Mouse (Mus musculus): Measurements from ENCODE around the gene Ppp1r7. TPM values are rescaled to one million over a fixed set of nuclear protein-coding genes. Genes with fewer than 3 reads are reported as not detected.

Gene Ppp1r7
- polyA plus RNA-seq, 1 experiment = not detected

GRCm38 (mm10) chr1:93387198-93387597 is 44.5 kb downstream of the Ppp1r7 start:
- H3K27ac ChIP-seq (ENCODE audit: insufficient read depth, low read depth, low read length) = no peak overlapping the region
- TF ChIP-seq POLR2A (IDR thresholded peaks at IDR 0.05; ENCODE audit: insufficient read depth, low read depth, low read length) (no peak), CTCF (IDR thresholded peaks at IDR 0.05; ENCODE audit: insufficient read depth, low read depth, low read length) (no peak)
- 76% methylated on average over 2 of the region's 2 CpGs for WGBS
- H3K4me1 ChIP-seq (ENCODE audit: control insufficient read depth, insufficient read depth, low read length) = no peaks in the 10 kb centered on the region
- no peak overlapping the region for H3K4me3 ChIP-seq (ENCODE audit: insufficient read depth, low read depth, low read length)

- Histone ChIP-seq H3K27ac (ENCODE audit: insufficient read depth, low read depth, low read length) (no peak overlapping the region), H3K4me1 (ENCODE audit: control insufficient read depth, insufficient read depth, low read length) (no peaks in the 10 kb centered on the region), H3K4me3 (ENCODE audit: insufficient read depth, low read depth, low read length) (no peak overlapping the region)
- 75% methylated on average over 2 of the region's 2 CpGs for WGBS
- TF ChIP-seq POLR2A (IDR thresholded peaks at IDR 0.05; ENCODE audit: insufficient read depth, low read depth, low read length) = no peak
- no peak for TF ChIP-seq CTCF (IDR thresholded peaks at IDR 0.05; ENCODE audit: insufficient read depth, low read depth, low read length)
These were observed 46.3 kb downstream of the Ppp1r7 start for GRCm38 (mm10) chr1:93388906-93389305.

- Histone ChIP-seq H3K27ac (ENCODE audit: insufficient read depth, low read depth, low read length) (no peak overlapping the region), H3K4me1 (ENCODE audit: control insufficient read depth, insufficient read depth, low read length) (peaks cover 9% of the 10 kb centered on the region), H3K4me3 (ENCODE audit: insufficient read depth, low read depth, low read length) (peak overlapping the region; percentile 19; the same call in 1 of the 2 replicates)
- 27% methylated on average over 38 of the region's 38 CpGs for WGBS
- TF ChIP-seq CTCF (IDR thresholded peaks at IDR 0.05; ENCODE audit: insufficient read depth, low read depth, low read length) = no peak
- no peak for TF ChIP-seq POLR2A (IDR thresholded peaks at IDR 0.05; ENCODE audit: insufficient read depth, low read depth, low read length)
These were observed 58.8 kb downstream of the Ppp1r7 start for GRCm38 (mm10) chr1:93401191-93402052.

- TF ChIP-seq POLR2A (IDR thresholded peaks at IDR 0.05; ENCODE audit: insufficient read depth, low read depth, low read length) = no peak
These were observed 60.7 kb downstream of the Ppp1r7 start for GRCm38 (mm10) chr1:93403403-93403802.

More at GRCm38 (mm10) chr1:93403403-93403802, 60.7 kb downstream of the Ppp1r7 start:
- H3K4me1 ChIP-seq (ENCODE audit: control insufficient read depth, insufficient read depth, low read length) = peaks cover 9% of the 10 kb centered on the region
- H3K27ac ChIP-seq (ENCODE audit: insufficient read depth, low read depth, low read length) = no peak overlapping the region
- H3K4me3 ChIP-seq (ENCODE audit: insufficient read depth, low read depth, low read length) = no peak overlapping the region
- WGBS = 91% methylated on average over 4 of the region's 4 CpGs

Other genes with a start within 250 kb of the Ppp1r7 start
- 456 and 729 TPM in 2 replicates for gene Kif1a, start 240.9 kb upstream of the Ppp1r7 start, polyA plus RNA-seq (2012; ENCODE audit: insufficient read depth, insufficient read length, low replicate concordance, missing spikeins)
- not detected in 2 replicates for gene Agxt, start 207.6 kb upstream of the Ppp1r7 start, polyA plus RNA-seq (2012; ENCODE audit: insufficient read depth, insufficient read length, low replicate concordance, missing spikeins)
- not detected in 2 replicates for gene 2310007B03Rik, start 181.9 kb upstream of the Ppp1r7 start, polyA plus RNA-seq (2012; ENCODE audit: insufficient read depth, insufficient read length, low replicate concordance, missing spikeins)
- not detected in 2 replicates for gene Crocc2, start 174.1 kb upstream of the Ppp1r7 start, polyA plus RNA-seq (2012; ENCODE audit: insufficient read depth, insufficient read length, low replicate concordance, missing spikeins)
- not detected in 2 replicates for gene Sned1, start 107.0 kb upstream of the Ppp1r7 start, polyA plus RNA-seq (2012; ENCODE audit: insufficient read depth, insufficient read length, low replicate concordance, missing spikeins)
- gene Mterf4, start 36.9 kb upstream of the Ppp1r7 start, polyA plus RNA-seq (2012; ENCODE audit: insufficient read depth, insufficient read length, low replicate concordance, missing spikeins) = not detected in 2 replicates
- gene Pask, start 628 bp downstream of the Ppp1r7 start, polyA plus RNA-seq (2012; ENCODE audit: insufficient read depth, insufficient read length, low replicate concordance, missing spikeins) = not detected in 2 replicates
- gene Ano7, start 31.1 kb downstream of the Ppp1r7 start, polyA plus RNA-seq (2012; ENCODE audit: insufficient read depth, insufficient read length, low replicate concordance, missing spikeins) = not detected in 2 replicates
- gene Hdlbp, start 136.0 kb downstream of the Ppp1r7 start, polyA plus RNA-seq (2012; ENCODE audit: insufficient read depth, insufficient read length, low replicate concordance, missing spikeins) = 122 TPM in 1 of 2 replicates, not detected in the other
- not detected in 2 replicates for gene Farp2, start 169.2 kb downstream of the Ppp1r7 start, polyA plus RNA-seq (2012; ENCODE audit: insufficient read depth, insufficient read length, low replicate concordance, missing spikeins)